Mouse (Mus musculus): Measurements from ENCODE around the gene Gna11.

The Gna11 gene

GRCm38 (mm10) chr10:81543633-81544032 is 1.4 kb downstream of the Gna11 start:
- no peak for DNase-seq (ENCODE audit: low read depth, low spot score)

GRCm38 (mm10) chr10:81542727-81543460 is 2.1 kb downstream of the Gna11 start:
- no peak for DNase-seq (ENCODE audit: low read depth, low spot score)

GRCm38 (mm10) chr10:81541803-81542202 is 3.2 kb downstream of the Gna11 start:
- DNase-seq (ENCODE audit: low read depth, low spot score) = no peak

- no peak for DNase-seq (ENCODE audit: low read depth, low spot score)
These were observed 3.6 kb downstream of the Gna11 start for GRCm38 (mm10) chr10:81541363-81541762.

- DNase-seq (ENCODE audit: low read depth, low spot score) = no peak
These were observed 6.5 kb downstream of the Gna11 start for GRCm38 (mm10) chr10:81538321-81539048.

GRCm38 (mm10) chr10:81537429-81537828 is 7.6 kb downstream of the Gna11 start:
- no peak for DNase-seq (ENCODE audit: low read depth, low spot score)

GRCm38 (mm10) chr10:81536734-81537133 is 8.3 kb downstream of the Gna11 start:
- no peak for DNase-seq (ENCODE audit: low read depth, low spot score)

- no peak for DNase-seq (ENCODE audit: low read depth, low spot score)
These were observed 10.2 kb downstream of the Gna11 start for GRCm38 (mm10) chr10:81534826-81535225.

GRCm38 (mm10) chr10:81526779-81527178 is 18.2 kb downstream of the Gna11 start:
- DNase-seq (ENCODE audit: low read depth, low spot score) = peak; percentile 76

GRCm38 (mm10) chr10:81525017-81525694 is 19.8 kb downstream of the Gna11 start:
- DNase-seq (ENCODE audit: low read depth, low spot score) = no peak

- DNase-seq (ENCODE audit: low read depth, low spot score) = no peak
These were observed 20.9 kb downstream of the Gna11 start, which contains the start of gene Gna15 for GRCm38 (mm10) chr10:81524051-81524605. Gene Gna15 (minus strand): TSS chr10:81524225.

- no peak for DNase-seq (ENCODE audit: low read depth, low spot score)
These were observed 21.4 kb downstream of the Gna11 start for GRCm38 (mm10) chr10:81523570-81523969.

- no peak for DNase-seq (ENCODE audit: low read depth, low spot score)
These were observed 21.8 kb downstream of the Gna11 start for GRCm38 (mm10) chr10:81523142-81523541.

- no peak for DNase-seq (ENCODE audit: low read depth, low spot score)
These were observed 25.0 kb downstream of the Gna11 start for GRCm38 (mm10) chr10:81519978-81520365.

GRCm38 (mm10) chr10:81519227-81519977 is 25.6 kb downstream of the Gna11 start:
- no peak for DNase-seq (ENCODE audit: low read depth, low spot score)

- peak; percentile 76 for DNase-seq (ENCODE audit: low read depth, low spot score)
These were observed 26.4 kb downstream of the Gna11 start for GRCm38 (mm10) chr10:81518546-81518945.

- DNase-seq (ENCODE audit: low read depth, low spot score) = no peak
These were observed 27.8 kb downstream of the Gna11 start for GRCm38 (mm10) chr10:81517227-81517626.

- no peak for DNase-seq (ENCODE audit: low read depth, low spot score)
These were observed 31.2 kb downstream of the Gna11 start for GRCm38 (mm10) chr10:81513798-81514197.

- DNase-seq (ENCODE audit: low read depth, low spot score) = no peak
These were observed 34.7 kb downstream of the Gna11 start for GRCm38 (mm10) chr10:81510246-81510810.

GRCm38 (mm10) chr10:81507691-81508489 is 37.1 kb downstream of the Gna11 start:
- DNase-seq (ENCODE audit: low read depth, low spot score) = no peak
